Mouse (Mus musculus) forebrain, embryonic 13.5 days (tissue): Measurements from ENCODE around the gene Mroh2a. TPM values are rescaled to one million over a fixed set of nuclear protein-coding genes. Genes with fewer than 3 reads are reported as not detected.

Experiments
- ATAC-seq: fragments of 200-750 bp; cut with Nextera tagmentation; 2 replicates; pipeline ENCODE4 v1.8.0; 2017
- H3K27ac ChIP-seq: fragments of 300-500 bp; sonication (generic); 2 replicates; pipeline ENCODE4 v1.5.1; 2015; ENCODE audit warnings: inconsistent platforms, mild to moderate bottlenecking, moderate library complexity
- H3K27me3 ChIP-seq: fragments of 300-500 bp; sonication (generic); 2 replicates; pipeline ENCODE4 v1.6.1; 2015; ENCODE audit warnings: mild to moderate bottlenecking, inconsistent platforms
- H3K36me3 ChIP-seq: fragments of 300-500 bp; sonication (generic); 2 replicates; pipeline ENCODE4 v1.6.1; 2015; ENCODE audit warnings: mild to moderate bottlenecking, inconsistent platforms; ENCODE audit not compliant: poor library complexity, severe bottlenecking
- H3K4me1 ChIP-seq: fragments of 300-500 bp; sonication (generic); 2 replicates; pipeline ENCODE4 v1.6.1; 2015; ENCODE audit warnings: inconsistent platforms
- H3K4me2 ChIP-seq: fragments of 300-500 bp; sonication (generic); 2 replicates; pipeline ENCODE4 v1.6.1; 2015; ENCODE audit warnings: inconsistent platforms, mild to moderate bottlenecking, moderate library complexity
- H3K4me3 ChIP-seq: fragments of 300-500 bp; sonication (generic); 2 replicates; pipeline ENCODE4 v1.5.1; 2015; ENCODE audit warnings: mild to moderate bottlenecking, inconsistent platforms
- H3K9ac ChIP-seq: fragments of 300-500 bp; sonication (generic); 2 replicates; pipeline ENCODE4 v1.6.1; 2015; ENCODE audit warnings: mild to moderate bottlenecking, inconsistent platforms
- H3K9me3 ChIP-seq: fragments of 300-500 bp; sonication (generic); replicated peaks from 2 replicates; pipeline ENCODE4 v1.6.1; 2016; ENCODE audit warnings: inconsistent platforms
- WGBS: fragments of 180-500 bp; shearing (Covaris S2); methylation state at CpG from one replicate; pipeline ENCODE4 v1.1.7; 2015; 5-methylcytosine and 5-hydroxymethylcytosine counted together
- polyA plus RNA-seq: library from polyadenylated mRNA; unstranded; fragments of >200 nt; fragmentation: Nextera tagmentation; extraction: Ambion mirVana; gene quantifications from 2 replicates; pipeline ENCODE4 v1.2.1, GENCODE M21; 2015

Gene Mroh2a
- 1.7 TPM in 2 replicates for polyA plus RNA-seq

DNA sequence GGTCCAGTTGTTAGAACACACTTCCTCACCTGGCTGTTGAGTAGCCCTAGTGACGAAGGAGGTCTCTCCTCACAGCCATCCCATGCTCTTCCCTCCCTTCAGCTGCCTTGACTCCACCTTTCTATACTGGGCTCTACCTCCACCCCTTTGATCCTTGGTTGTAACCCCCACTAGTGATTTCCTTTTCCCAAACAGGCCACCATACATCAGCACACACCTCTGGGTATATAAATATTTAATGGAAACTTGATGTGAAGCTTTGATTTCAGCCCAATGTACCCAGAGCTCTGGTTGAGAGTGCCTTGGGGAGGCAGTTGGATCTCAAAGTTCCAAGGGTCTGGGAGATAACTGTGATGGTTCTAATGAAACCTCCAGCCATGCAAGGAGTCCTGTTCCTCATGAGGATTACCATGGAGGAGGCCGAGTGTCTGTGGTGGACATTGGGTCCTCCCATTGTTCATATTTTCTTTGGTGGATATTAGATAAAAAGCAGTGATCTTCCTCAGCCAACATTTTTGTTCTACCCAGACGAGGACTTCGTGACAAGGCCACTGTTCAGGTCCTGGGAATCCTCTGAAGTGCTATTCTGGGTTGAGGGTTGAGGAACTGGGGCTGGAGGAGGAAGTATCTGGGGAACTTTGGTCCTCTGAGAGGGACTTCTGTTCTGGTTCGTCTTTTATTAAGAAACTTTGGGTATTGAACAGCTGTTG, at the start of gene Mroh2a:
TSS of gene Mroh2a (plus strand) at position 317 of the 710 bp plus-strand sequence.
- Histone ChIP-seq H3K9ac (no peak within 1 kb of the TSS), H3K4me1 (no peaks in the 10 kb centered on the region), H3K36me3 (no peaks in the 10 kb centered on the region), H3K27ac (no peak within 1 kb of the TSS), H3K9me3 (peaks cover 70% of the 10 kb centered on the region), H3K4me2 (no peak within 1 kb of the TSS), H3K27me3 (no peaks in the 10 kb centered on the region), H3K4me3 (no peak within 1 kb of the TSS)
- no peak for ATAC-seq
- 53% methylated on average over 5 of the region's 5 CpGs for WGBS

DNA sequence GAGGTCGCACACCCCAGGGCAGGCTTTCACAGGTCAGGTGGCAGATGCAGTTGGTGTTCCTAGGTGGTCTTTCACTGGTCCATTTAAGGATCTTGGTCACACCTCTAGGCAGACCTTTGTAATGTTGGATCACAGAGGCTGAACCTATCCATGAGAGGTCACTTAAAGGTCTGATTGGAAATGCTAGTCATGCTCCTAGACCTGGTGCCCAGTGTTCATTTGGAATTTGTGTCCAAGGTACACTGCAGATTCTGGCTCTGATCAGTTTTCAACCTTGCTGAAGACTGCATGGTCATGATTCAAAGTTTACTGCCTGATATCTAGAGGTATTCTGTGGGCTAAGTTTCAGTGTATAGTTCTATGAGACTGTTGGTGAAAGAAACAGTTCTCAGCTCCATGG, 47.1 kb upstream of the Mroh2a start:
- no peaks in the 10 kb centered on the region for H3K27me3 ChIP-seq
- peaks cover 24% of the 10 kb centered on the region for H3K9me3 ChIP-seq
- H3K4me3 ChIP-seq: no peak overlapping the region
- H3K4me2 ChIP-seq: no peak overlapping the region
- H3K27ac ChIP-seq: no peak overlapping the region
- H3K9ac ChIP-seq: no peak overlapping the region
- WGBS: 92% methylated on average over 1 of the region's 1 CpGs
- ATAC-seq: no peak
- H3K36me3 ChIP-seq: no peaks in the 10 kb centered on the region
- no peaks in the 10 kb centered on the region for H3K4me1 ChIP-seq

DNA sequence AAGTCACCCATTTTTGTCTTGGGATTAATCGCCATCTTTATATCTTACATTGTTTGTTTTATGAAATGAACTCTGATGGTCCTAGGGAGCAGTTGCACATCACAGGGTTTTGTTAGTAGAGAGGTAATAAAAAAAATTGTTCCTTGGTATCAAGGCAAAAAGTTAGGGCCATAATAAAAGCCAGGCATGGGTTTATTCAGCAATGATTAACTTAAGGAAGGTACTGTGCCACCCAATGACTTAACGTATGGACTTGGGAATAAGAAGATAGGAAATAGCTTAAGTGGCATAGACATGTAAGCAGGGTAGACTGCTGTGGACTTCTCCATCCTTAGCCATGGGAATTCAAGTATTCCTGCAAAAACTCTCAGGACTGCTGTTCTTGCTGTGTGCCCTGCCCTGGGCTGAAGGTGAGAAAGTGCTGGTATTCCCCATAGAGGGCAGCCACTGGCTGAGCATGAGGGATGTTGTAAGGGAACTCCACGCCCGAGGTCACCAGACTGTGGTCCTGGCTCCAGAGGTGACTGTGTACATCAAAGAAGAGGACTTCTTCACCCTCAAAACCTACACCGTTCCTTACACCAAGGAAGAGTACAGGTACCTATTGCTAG, 40.4 kb upstream of the Mroh2a start:
- WGBS: 88% methylated on average over 5 of the region's 5 CpGs
- no peak overlapping the region for H3K4me2 ChIP-seq
- no peaks in the 10 kb centered on the region for H3K9me3 ChIP-seq
- H3K27ac ChIP-seq: no peak overlapping the region
- no peaks in the 10 kb centered on the region for H3K4me1 ChIP-seq
- H3K4me3 ChIP-seq: no peak overlapping the region
- H3K36me3 ChIP-seq: no peaks in the 10 kb centered on the region
- H3K9ac ChIP-seq: no peak overlapping the region
- ATAC-seq: no peak
- no peaks in the 10 kb centered on the region for H3K27me3 ChIP-seq

DNA sequence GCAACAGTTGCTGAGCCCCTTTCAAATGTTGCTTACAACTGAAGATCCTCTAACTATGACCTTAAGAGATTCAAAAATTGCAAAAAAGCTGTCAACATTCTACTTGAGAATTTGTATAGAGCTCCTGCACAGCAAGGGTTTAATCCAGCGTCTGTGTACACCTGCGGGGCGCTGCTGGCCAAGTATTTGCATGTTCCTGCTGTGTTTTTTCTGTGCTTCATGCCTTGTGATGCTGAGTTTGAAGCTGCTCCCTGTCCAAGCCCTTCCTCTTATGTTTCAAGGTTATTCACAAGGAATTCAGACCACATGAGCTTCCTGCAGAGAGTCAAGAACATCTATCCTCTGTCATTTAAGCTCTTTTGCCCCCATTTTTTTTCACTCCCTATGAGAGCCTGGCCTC, 34.6 kb upstream of the Mroh2a start:
- Histone ChIP-seq H3K9me3 (no peaks in the 10 kb centered on the region), H3K4me2 (no peak overlapping the region), H3K9ac (no peak overlapping the region), H3K4me3 (no peak overlapping the region), H3K27ac (no peak overlapping the region), H3K27me3 (no peaks in the 10 kb centered on the region), H3K4me1 (no peaks in the 10 kb centered on the region), H3K36me3 (no peaks in the 10 kb centered on the region)
- ATAC-seq: no peak
- 75% methylated on average over 3 of the region's 3 CpGs for WGBS

DNA sequence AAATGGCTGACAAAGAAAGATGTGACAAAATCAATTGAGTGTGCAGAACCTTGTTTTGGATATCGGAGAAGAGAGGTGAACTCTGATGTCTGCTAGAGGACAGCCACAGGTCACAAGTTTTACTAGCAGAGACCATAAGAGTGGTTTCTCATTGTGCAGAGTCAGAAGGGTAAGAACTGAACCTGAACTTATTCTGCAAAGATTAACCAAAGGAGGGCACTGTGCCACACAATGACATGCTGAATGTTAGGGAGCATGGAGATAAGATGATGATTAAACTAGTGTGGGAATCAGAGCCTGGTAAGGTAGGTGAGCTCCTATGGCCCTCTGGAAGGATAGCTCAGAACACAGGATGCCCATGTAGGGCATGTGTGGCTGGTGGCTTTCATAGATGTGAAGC, 31.1 kb upstream of the Mroh2a start:
- Histone ChIP-seq H3K4me3 (no peak overlapping the region), H3K9me3 (no peaks in the 10 kb centered on the region), H3K4me2 (no peak overlapping the region), H3K9ac (no peak overlapping the region), H3K4me1 (no peaks in the 10 kb centered on the region), H3K36me3 (no peaks in the 10 kb centered on the region), H3K27ac (no peak overlapping the region), H3K27me3 (no peaks in the 10 kb centered on the region)
- 81% methylated on average over 1 of the region's 1 CpGs for WGBS
- ATAC-seq: no peak

DNA sequence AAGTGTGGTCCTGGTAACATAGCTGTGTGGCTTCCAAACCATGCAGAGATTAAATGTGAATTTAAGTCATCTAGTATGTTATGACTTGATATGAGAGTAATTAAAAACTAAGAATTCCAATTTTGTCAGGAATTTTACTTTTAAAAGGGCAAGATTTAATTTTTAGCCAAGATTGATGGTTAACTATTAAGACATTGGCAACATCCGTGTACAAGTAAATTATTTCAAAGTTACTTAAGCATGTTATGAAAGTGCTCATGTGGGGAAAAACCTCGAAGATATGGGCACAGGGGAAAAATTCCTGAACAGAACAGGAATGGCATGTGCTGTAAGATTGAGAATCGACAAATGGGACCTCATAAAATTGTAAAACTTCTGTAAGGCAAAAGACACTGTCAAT, 29.3 kb upstream of the Mroh2a start:
- H3K27me3 ChIP-seq: no peaks in the 10 kb centered on the region
- WGBS: 76% methylated on average over 3 of the region's 3 CpGs
- H3K36me3 ChIP-seq: no peaks in the 10 kb centered on the region
- no peak overlapping the region for H3K27ac ChIP-seq
- no peak overlapping the region for H3K4me2 ChIP-seq
- no peaks in the 10 kb centered on the region for H3K9me3 ChIP-seq
- H3K4me3 ChIP-seq: no peak overlapping the region
- ATAC-seq: no peak
- no peaks in the 10 kb centered on the region for H3K4me1 ChIP-seq
- no peak overlapping the region for H3K9ac ChIP-seq

DNA sequence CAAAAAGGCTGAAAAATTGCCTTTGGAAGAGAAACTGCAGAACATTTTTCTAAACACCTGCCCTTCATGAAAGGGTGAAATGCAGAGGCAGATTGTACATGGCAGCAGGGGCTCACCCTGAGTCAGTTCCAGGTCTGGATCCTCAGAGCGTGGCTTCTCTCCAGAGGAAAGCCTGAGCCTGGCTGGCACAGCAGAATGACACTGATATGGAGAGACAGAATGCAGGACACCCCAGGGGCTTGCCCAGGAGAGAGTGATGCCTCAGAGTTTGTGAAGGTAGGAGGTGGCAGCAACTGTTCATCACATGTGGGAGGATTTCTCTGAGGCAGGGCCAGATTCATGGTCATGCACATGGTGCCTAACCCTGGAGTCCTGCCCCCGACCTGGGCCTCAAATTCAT, 26.8 kb upstream of the Mroh2a start:
- no peak for ATAC-seq
- H3K27me3 ChIP-seq: no peaks in the 10 kb centered on the region
- H3K27ac ChIP-seq: no peak overlapping the region
- no peak overlapping the region for H3K9ac ChIP-seq
- no peaks in the 10 kb centered on the region for H3K36me3 ChIP-seq
- peaks cover 5% of the 10 kb centered on the region; the same call in 1 of the 2 replicates for H3K9me3 ChIP-seq
- 68% methylated on average over 2 of the region's 2 CpGs for WGBS
- no peak overlapping the region for H3K4me2 ChIP-seq
- no peaks in the 10 kb centered on the region for H3K4me1 ChIP-seq
- no peak overlapping the region for H3K4me3 ChIP-seq

DNA sequence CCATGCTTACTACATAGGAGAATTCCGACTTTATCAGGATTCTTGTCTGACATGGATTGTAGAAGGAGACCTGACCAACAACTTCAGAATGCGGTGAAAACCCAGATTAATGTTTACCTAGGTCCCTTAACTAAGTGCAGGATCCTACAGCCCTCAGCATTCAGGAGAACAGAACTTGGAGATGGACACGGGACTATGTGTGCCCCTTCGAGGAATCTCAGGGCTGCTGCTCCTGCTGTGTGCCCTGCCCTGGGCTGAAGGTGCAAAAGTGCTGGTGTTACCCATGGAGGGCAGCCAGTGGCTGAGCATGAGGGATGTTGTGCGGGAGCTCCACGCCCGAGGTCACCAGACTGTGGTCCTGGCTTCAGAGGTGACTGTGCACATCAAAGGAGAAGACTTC, 26.3 kb upstream of the Mroh2a start, which contains the start of gene Ugt1a2:
TSS of gene Ugt1a2 (plus strand) at position 146 of the 400 bp plus-strand sequence.
- no peaks in the 10 kb centered on the region for H3K36me3 ChIP-seq

DNA sequence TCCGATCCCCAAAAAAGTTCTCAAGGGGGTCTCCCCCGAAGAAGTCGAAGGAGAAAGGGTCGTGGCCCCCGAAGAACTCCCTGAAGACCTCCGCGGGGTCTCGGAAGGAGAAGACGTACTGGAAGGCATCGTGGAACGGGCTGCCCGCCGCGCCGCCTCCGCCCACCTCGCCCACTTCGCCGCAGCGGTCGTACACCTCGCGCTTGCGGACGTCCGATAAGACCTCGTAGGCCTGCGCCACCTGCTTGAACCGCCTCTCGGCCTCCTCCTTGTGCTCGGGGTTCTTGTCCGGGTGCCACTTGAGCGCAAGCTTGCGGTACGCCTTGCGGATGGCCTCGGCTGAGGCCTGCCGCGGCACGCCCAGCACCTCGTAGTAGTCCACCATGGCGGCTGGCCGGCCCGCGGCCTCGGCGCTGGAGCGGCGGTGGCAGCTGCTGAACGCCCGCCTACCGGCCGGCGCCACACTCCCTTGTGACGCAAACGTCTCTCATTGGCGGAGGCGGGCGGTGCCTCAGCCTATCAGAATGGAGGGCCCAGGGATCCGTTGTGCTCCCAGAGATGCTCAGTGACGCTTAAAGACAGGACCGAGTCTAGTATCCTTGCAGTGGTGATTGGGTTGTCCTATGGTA, 21.4 kb upstream of the Mroh2a start, which contains the start of gene Dnajb3:
TSS of gene Dnajb3 (minus strand) at position 489 of the 629 bp plus-strand sequence.
- peak within 1 kb of the TSS; percentile 74 for H3K9ac ChIP-seq
- no peaks in the 10 kb centered on the region for H3K27me3 ChIP-seq
- H3K4me1 ChIP-seq: no peaks in the 10 kb centered on the region
- peak; percentile 100 for ATAC-seq
- H3K36me3 ChIP-seq: no peaks in the 10 kb centered on the region
- H3K9me3 ChIP-seq: peaks cover 5% of the 10 kb centered on the region; the same call in 1 of the 2 replicates
- peak within 1 kb of the TSS; percentile 50 for H3K4me3 ChIP-seq
- 5% methylated on average over 62 of the region's 62 CpGs for WGBS
- no peak within 1 kb of the TSS; the same call in 1 of the 2 replicates for H3K27ac ChIP-seq
- peak within 1 kb of the TSS; percentile 70 for H3K4me2 ChIP-seq

More for the DNA sequence above, 26.3 kb upstream of the Mroh2a start, which contains the start of gene Ugt1a2:
- Histone ChIP-seq H3K9ac (no peak within 1 kb of the TSS), H3K9me3 (peaks cover 5% of the 10 kb centered on the region; the same call in 1 of the 2 replicates), H3K27me3 (no peaks in the 10 kb centered on the region), H3K27ac (no peak within 1 kb of the TSS), H3K4me2 (no peak within 1 kb of the TSS), H3K4me1 (no peaks in the 10 kb centered on the region), H3K4me3 (no peak within 1 kb of the TSS)
- ATAC-seq: no peak
- 89% methylated on average over 7 of the region's 7 CpGs for WGBS

DNA sequence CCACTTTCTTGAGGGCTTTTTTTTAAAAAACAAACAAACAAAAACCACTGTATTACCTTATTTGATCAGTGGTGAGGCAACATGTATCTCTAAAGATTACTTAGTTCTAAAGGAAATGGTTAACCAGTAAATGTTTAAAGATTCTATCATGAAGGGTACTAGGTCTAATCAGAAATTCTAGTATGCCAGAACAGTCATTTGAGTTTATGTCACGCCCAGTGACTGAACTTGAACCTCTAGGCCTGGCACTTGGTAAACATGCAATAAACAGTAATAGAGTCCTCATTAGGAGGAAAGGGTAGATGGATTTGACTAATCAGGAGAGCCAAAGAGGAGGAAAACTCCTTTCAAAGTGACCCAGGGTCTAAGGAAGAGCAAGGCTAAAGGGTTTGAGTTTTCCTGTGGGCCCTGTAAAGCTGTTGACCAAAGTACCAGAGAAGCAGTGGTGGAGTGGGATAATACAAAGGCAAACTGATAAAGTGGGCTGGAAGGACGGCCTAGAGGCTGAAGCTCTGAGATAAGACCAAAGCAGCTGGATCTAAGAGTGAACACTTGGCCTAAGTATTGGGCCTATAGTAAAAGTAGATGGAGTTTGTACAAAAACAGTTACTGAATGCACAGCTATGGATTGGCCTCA, 19.8 kb upstream of the Mroh2a start:
- 91% methylated on average over 2 of the region's 2 CpGs for WGBS
- no peaks in the 10 kb centered on the region for H3K27me3 ChIP-seq
- H3K36me3 ChIP-seq: no peaks in the 10 kb centered on the region
- H3K4me2 ChIP-seq: no peak overlapping the region
- H3K4me3 ChIP-seq: no peak overlapping the region
- H3K9me3 ChIP-seq: peaks cover 13% of the 10 kb centered on the region
- no peak overlapping the region for H3K9ac ChIP-seq
- ATAC-seq: no peak
- no peaks in the 10 kb centered on the region for H3K4me1 ChIP-seq
- no peak overlapping the region for H3K27ac ChIP-seq

DNA sequence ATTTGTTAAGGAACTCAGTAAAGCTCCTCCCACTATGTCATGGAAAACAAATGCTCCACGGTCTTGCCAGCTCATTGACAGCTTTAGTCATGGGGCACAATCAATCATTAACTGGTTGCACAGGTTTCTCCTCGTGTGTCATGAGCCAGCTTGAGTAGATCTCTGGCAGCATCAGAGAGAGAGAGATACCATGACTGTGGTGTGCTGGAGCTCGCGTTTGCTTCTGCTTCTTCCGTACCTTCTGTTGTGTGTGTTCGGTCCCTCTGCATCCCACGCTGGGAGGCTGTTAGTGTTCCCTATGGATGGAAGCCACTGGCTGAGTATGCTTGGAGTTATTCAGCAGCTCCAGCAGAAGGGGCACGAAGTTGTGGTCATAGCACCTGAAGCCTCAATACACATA, 15.0 kb upstream of the Mroh2a start, which contains the start of gene Ugt1a1:
TSS of gene Ugt1a1 (plus strand) at position 148 of the 400 bp plus-strand sequence.
- Histone ChIP-seq H3K36me3 (no peaks in the 10 kb centered on the region), H3K27ac (no peak within 1 kb of the TSS), H3K4me1 (no peaks in the 10 kb centered on the region), H3K4me2 (no peak within 1 kb of the TSS), H3K27me3 (no peaks in the 10 kb centered on the region), H3K9me3 (peaks cover 52% of the 10 kb centered on the region), H3K4me3 (no peak within 1 kb of the TSS), H3K9ac (no peak within 1 kb of the TSS)
- no peak for ATAC-seq
- 70% methylated on average over 8 of the region's 8 CpGs for WGBS
